Mouse (Mus musculus): Measurements from ENCODE around the gene Cyth1. TPM values are rescaled to one million over a fixed set of nuclear protein-coding genes. Genes with fewer than 3 reads are reported as not detected.

The Cyth1 gene
- total RNA-seq, 2 experiments from 2014 or later = 48.9 to 53.8 TPM

GRCm38 (mm10) chr11:118133752-118134169 lies 114.6 kb downstream of the Cyth1 start:
- DNase-seq (ENCODE audit: low spot score) = no peak
- intact Hi-C loops (cut with DNase I) = no loop called here

GRCm38 (mm10) chr11:118133133-118133751 lies 115.2 kb downstream of the Cyth1 start:
- intact Hi-C loops (cut with DNase I) = no loop called here
- DNase-seq (ENCODE audit: low spot score) = no peak

- peak; percentile 26 for DNase-seq (ENCODE audit: low spot score)
- intact Hi-C loops (cut with DNase I) = loop anchor here (1.0 kb wide), 1 partner anchor 12 kb away; no protein-coding TSS in a partner anchor
Measured at GRCm38 (mm10) chr11:118132136-118132535, 116.3 kb downstream of the Cyth1 start.

GRCm38 (mm10) chr11:118130534-118130933 lies 117.9 kb downstream of the Cyth1 start, which contains the start of gene Dnah17:
Dnah17 (minus strand) TSS chr11:118130634.
- intact Hi-C loops (cut with DNase I) = loop anchor here (2.0 kb wide), 1 partner anchor 28 kb away; no protein-coding TSS in a partner anchor
- no peak for DNase-seq (ENCODE audit: low spot score)

- intact Hi-C loops (cut with DNase I) = loop anchor here (2.0 kb wide), 1 partner anchor 27 kb away; no protein-coding TSS in a partner anchor
- DNase-seq (ENCODE audit: low spot score) = no peak
Measured at GRCm38 (mm10) chr11:118129812-118130211, 118.6 kb downstream of the Cyth1 start.

GRCm38 (mm10) chr11:118121592-118121991 lies 126.8 kb downstream of the Cyth1 start:
- DNase-seq (ENCODE audit: low spot score) = no peak
- intact Hi-C loops (cut with DNase I) = no loop called here

GRCm38 (mm10) chr11:118118777-118119176 lies 129.6 kb downstream of the Cyth1 start:
- DNase-seq (ENCODE audit: low spot score) = no peak
- intact Hi-C loops (cut with DNase I) = no loop called here

GRCm38 (mm10) chr11:118114581-118115110 lies 133.7 kb downstream of the Cyth1 start:
- intact Hi-C loops (cut with DNase I) = no loop called here
- no peak for DNase-seq (ENCODE audit: low spot score)

- intact Hi-C loops (cut with DNase I) = no loop called here
- no peak for DNase-seq (ENCODE audit: low spot score)
Measured at GRCm38 (mm10) chr11:118113516-118114205, 134.7 kb downstream of the Cyth1 start.

- peak; percentile 46 for DNase-seq (ENCODE audit: low spot score)
- intact Hi-C loops (cut with DNase I) = loop anchor here (5.0 kb wide), 2 partner anchors 43 to 163 kb away; no protein-coding TSS in a partner anchor
Measured at GRCm38 (mm10) chr11:118104001-118104400, 144.4 kb downstream of the Cyth1 start.

GRCm38 (mm10) chr11:118103383-118103782 lies 145.0 kb downstream of the Cyth1 start:
- intact Hi-C loops (cut with DNase I) = loop anchor here (1.0 to 5.0 kb wide), 5 partner anchors 19 to 164 kb away; partner anchors contain the start of gene Dnah17

GRCm38 (mm10) chr11:118102838-118103237 lies 145.6 kb downstream of the Cyth1 start:
- intact Hi-C loops (cut with DNase I) = loop anchor here (1.0 to 5.0 kb wide), 6 partner anchors 18 to 233 kb away; partner anchors contain the start of gene Dnah17
- DNase-seq (ENCODE audit: low spot score) = peak; percentile 60

More at GRCm38 (mm10) chr11:118103383-118103782, 145.0 kb downstream of the Cyth1 start:
- DNase-seq (ENCODE audit: low spot score) = no peak

GRCm38 (mm10) chr11:118101133-118101532 lies 147.3 kb downstream of the Cyth1 start:
- intact Hi-C loops (cut with DNase I) = loop anchor here (5.0 kb wide), 2 partner anchors 46 to 166 kb away; no protein-coding TSS in a partner anchor
- DNase-seq (ENCODE audit: low spot score) = no peak

GRCm38 (mm10) chr11:118096736-118097135 lies 151.7 kb downstream of the Cyth1 start:
- intact Hi-C loops (cut with DNase I) = no loop called here
- no peak for DNase-seq (ENCODE audit: low spot score)

- no peak for DNase-seq (ENCODE audit: low spot score)
- intact Hi-C loops (cut with DNase I) = no loop called here
Measured at GRCm38 (mm10) chr11:118095004-118095403, 153.4 kb downstream of the Cyth1 start.

- intact Hi-C loops (cut with DNase I) = no loop called here
- DNase-seq (ENCODE audit: low spot score) = no peak
Measured at GRCm38 (mm10) chr11:118091002-118091670, 157.3 kb downstream of the Cyth1 start.

GRCm38 (mm10) chr11:118088896-118089295 lies 159.5 kb downstream of the Cyth1 start:
- no peak for DNase-seq (ENCODE audit: low spot score)
- intact Hi-C loops (cut with DNase I) = no loop called here

GRCm38 (mm10) chr11:118085961-118086360 lies 162.4 kb downstream of the Cyth1 start:
- intact Hi-C loops (cut with DNase I) = loop anchor here (2.0 kb wide), 1 partner anchor 17 kb away; no protein-coding TSS in a partner anchor
- DNase-seq (ENCODE audit: low spot score) = no peak

GRCm38 (mm10) chr11:118085176-118085575 lies 163.2 kb downstream of the Cyth1 start:
- no peak for DNase-seq (ENCODE audit: low spot score)
- intact Hi-C loops (cut with DNase I) = loop anchor here (2.0 kb wide), 1 partner anchor 18 kb away; no protein-coding TSS in a partner anchor

GRCm38 (mm10) chr11:118084266-118084665 lies 164.1 kb downstream of the Cyth1 start:
- intact Hi-C loops (cut with DNase I) = loop anchor here (2.0 kb wide), 1 partner anchor 19 kb away; no protein-coding TSS in a partner anchor
- no peak for DNase-seq (ENCODE audit: low spot score)

Data from heart, postnatal 25 days (tissue).